Mouse (Mus musculus) hematopoietic stem cell, adult 5-6 weeks (primary cell): ENCODE results near the gene Grb2. TPM values are rescaled to one million over a fixed set of nuclear protein-coding genes. Genes with fewer than 3 reads are reported as not detected.

Experiments used
- ATAC-seq, 2 experiments: fragments of 125-278 bp in 1 of 2; replicated peaks in 1 of 2; 2 replicates each; pipeline ENCODE4 v1.8.0; 2016 to 2017; ENCODE audit warnings: inconsistent platforms in 2 of 2, mild to moderate bottlenecking in 2 of 2, moderate number of reproducible peaks in 2 of 2, low read depth in 1 of 2, moderate TSS enrichment in 1 of 2; ENCODE audit not compliant: low FRiP score in 2 of 2, poor library complexity in 2 of 2, severe bottlenecking in 2 of 2, insufficient read depth in 1 of 2, low TSS enrichment in 1 of 2
- total RNA-seq: library from RNA; stranded (forward); fragments of 172-1452, 232-1000 nt; gene quantifications from 2 replicates; pipeline ENCODE4 v1.2.3, GENCODE M21; 2017

Gene Grb2
- total RNA-seq, 1 experiment from 2014 or later = 93.3 TPM

GRCm38 (mm10) chr11:115696471-115696870, 11.9 kb downstream of the Grb2 start:
- no peak for ATAC-seq

DNA sequence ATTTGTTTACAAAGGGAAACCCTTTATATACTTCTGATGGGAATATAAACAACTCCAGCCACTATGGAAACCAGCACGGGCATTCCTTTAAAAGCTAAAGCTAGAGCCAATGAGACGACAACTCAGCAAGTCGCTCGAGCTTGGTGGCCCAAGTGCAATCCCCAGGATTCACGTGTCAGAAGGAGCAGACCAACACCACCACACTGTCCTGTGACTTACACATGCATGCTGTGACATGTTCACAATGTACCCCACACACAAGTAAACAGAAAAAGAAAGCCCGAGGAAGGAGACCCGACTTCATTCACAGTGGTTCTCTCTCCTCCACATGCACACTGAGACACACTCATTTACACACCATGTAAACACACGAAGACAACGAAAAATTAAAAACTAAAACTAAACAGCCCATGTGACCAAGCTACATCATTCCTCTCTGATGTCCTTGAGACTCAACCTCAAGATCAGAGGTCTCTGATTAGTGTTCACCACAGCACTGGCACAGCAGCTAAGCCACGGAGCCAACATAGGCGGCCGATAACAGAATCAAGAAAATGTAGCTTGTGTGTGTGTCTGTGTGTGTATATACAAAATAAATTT, 14.3 kb downstream of the Grb2 start:
- ATAC-seq = no peak

DNA sequence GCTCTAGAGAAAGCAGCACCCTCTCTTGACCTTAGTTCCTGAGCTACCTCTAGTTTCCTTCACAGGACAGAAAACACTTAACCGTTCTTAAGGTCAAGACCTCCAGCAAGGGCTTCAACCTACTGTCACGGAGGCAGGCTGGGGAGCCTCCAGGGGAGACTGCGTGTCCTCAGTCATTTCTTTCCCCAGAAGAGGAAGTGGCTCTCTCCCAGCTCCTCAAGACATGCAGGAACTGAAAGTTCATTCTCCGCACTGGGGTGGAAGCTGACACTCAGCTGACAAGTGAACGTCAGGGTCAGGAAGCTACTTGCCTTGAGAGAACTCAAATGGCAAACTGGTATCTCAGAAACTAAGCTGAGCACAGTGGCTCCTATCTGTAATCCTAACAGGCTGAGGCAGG, 15.6 kb downstream of the Grb2 start:
- peak; percentile 27 to 53; a peak in 2 of 4 replicates for ATAC-seq

DNA sequence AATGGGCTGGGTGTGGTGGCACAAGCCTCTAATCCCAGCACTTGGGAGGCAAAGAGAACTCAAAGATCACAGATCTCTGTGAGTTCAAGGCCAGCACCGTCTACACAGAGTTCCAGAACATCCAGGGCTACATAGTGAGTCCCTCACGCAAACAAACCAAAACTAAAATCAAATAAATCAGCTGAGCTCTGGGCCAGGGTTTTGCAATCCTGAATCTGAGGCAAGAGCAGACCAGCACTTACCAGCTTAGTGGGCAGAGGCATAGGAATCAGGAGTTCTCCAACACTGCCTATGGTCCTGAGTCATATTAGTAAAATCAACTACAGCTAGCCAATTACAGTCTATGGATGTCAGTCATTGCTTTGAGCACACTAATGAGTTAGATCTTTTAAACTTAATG, 16.4 kb downstream of the Grb2 start:
- no peak for ATAC-seq

GRCm38 (mm10) chr11:115691511-115691910, 16.9 kb downstream of the Grb2 start:
- no peak for ATAC-seq

DNA sequence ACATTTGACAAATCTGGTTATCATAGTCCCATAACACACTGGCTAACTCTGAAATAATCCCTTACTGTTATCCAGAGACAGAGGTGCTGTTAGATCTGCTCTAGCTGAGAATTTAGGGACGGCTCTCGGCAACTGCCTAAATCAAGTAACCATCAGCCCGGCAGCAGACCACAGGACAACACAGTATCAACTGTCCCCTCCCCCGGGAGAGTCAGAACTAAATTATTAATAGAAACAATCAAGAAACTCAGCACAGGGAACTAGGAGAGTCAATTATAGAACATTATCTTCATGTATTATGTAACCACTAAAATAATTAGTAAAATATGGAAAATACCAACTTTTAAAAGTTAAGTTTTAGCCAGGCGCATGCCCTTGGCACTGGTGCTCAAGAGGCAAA, 17.4 kb downstream of the Grb2 start:
- ATAC-seq = no peak

GRCm38 (mm10) chr11:115690356-115690755, 18.0 kb downstream of the Grb2 start:
- ATAC-seq = no peak

GRCm38 (mm10) chr11:115689137-115689915, 19.1 kb downstream of the Grb2 start:
- ATAC-seq = no peak

DNA sequence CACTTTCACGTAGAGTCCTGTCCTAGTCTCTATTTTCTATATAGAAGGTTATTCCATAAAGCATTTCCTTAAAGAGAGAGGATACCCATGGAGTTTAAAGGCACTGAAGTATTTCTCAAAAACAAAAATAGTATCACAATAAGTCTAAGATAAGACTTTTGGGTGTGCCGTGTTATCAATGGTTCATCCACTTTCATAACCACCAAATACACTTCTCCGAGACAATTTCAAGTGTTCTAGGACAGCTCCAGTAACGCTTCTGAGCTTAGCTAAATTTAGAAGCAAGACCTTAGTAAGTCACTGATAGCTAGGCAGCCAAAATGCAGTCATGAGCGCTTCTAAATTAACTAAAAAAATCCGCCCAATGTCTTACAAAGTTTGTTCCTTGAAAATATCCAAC, 22.0 kb downstream of the Grb2 start:
- ATAC-seq = no peak

DNA sequence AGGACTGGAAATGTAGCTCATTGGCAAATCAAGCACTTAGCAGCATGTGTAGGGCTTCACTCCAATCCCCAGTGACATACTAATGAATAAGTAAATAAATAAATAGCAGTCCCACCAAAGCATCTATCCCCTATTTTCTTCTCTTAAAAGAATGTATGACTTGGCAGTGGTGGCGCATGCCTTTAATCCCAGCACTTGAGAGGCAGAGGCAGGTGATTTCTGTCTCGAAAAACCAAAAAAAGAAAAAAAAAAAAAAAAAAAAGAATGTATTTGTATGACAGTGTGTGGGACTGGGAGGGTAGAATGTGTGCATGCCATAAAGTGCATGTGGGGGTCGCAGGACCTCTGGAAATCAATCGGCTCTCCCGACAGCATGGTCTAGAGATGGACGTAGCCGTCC, 22.4 kb downstream of the Grb2 start:
- ATAC-seq = no peak

GRCm38 (mm10) chr11:115684877-115685276, 23.5 kb downstream of the Grb2 start:
- no peak for ATAC-seq

DNA sequence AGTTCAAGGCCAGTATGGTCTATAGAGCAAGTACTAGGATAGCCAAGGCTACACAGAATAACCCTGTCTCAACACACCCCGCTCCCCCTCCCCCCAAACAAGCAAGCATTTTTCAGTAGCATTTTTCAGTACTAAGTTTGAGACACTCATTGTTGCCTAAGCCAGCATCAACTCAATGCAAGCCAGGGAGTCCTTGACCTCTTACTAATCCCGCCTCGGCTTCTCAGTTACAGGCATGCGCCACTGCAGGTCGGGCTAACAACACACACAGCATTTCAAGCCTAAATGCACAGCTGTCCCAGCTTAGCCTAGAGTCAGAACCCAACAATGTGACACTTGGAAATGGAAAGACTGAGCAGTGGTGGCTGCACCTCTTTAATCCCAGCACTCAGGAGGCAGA, 25.1 kb downstream of the Grb2 start:
- ATAC-seq = no peak

DNA sequence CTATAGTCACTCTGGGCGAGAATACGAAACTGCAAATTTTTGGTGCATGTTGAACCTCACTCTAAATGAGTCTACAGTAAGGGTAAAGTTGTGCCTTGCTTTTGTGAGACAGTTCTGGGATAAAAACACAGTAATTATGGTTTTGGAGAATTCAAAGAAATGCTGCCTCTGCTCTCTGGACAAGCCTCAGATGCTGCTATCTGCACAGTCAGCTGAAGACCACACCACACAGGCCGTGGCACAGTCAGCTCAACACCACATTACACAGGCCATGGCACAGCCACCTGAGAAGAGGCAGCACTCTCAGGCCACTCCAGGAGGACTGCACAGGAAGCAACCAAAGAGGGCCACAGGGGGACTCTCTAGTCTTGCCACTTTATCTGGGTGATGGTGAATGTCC, 26.0 kb downstream of the Grb2 start:
- ATAC-seq = no peak

DNA sequence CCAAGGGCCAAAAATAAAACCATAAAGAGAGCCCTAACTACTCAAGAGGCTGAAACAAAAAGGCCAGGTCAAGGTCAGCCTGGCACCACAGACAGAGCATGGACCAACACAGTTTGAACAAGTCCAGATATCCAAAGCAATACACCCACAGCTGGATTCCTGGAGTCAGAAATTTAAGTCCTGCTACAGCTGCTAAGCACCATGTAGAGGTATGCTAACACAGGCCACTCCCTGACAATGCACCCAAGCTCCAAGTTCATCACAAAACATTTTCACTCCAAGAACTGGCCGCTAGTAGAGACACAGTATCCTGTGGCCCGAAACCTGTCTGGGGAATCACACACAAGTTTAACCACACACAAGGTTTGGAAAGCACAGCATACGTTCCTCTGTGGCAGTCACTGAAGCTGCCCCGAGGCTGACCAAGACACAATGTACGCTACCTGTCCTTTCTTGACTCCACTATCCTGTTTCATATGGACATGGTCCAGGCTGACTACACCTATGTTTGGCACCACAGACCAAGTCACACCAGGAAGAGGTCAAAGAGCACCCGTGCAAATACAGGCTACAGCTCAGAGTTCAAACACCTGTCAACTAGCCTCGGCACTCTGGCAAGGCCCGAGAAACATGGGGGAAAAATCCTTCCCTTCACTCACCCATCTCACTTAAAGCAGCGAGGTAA, 28.7 kb downstream of the Grb2 start:
- ATAC-seq = no peak

DNA sequence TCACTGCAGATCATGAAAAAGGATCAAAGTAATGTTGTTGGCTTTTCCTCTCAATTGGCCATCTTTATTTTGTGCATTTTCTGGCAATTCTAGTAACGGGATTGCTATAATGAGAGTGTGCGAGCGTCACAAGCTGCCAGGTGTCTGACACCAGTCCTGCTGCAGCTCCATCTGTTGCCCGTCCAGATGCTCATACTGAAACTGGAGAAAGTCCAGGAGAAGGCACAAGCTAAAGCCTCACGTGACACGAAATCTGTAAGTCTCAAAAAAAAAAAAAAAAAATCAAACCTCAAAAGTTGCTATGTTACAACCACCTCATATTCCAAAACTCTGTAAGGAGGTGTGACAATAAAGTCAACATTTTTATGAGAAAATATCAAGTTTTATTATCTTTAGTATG, 29.5 kb downstream of the Grb2 start:
- ATAC-seq = no peak

DNA sequence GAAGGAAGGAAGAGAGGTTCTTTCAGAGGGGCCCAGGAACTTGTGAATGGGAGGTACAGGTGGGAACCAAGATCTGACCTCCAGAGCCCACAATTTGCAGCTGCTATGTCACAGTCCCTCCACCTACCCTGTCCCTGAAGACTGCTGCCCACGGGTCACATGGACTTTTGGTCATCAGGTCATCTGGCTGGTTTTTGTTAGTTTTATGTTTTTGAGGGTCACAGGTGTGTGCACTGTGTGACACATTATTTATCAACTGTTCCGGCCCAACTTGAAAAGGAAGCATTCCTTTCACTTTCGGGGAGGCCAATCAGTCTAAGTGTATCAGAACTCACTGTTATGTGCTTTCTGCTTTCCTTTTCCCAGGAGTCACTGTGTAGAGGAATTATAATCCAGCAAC, 30.9 kb downstream of the Grb2 start:
- no peak for ATAC-seq

- ATAC-seq = no peak
Measured at GRCm38 (mm10) chr11:115676738-115677137, 31.7 kb downstream of the Grb2 start.

- no peak; a peak in 1 of 4 replicates for ATAC-seq
Measured at GRCm38 (mm10) chr11:115674235-115674865, 34.0 kb downstream of the Grb2 start.
